ENCODE assay signal across 8 mouse cellular contexts in the genomic region with DNA sequence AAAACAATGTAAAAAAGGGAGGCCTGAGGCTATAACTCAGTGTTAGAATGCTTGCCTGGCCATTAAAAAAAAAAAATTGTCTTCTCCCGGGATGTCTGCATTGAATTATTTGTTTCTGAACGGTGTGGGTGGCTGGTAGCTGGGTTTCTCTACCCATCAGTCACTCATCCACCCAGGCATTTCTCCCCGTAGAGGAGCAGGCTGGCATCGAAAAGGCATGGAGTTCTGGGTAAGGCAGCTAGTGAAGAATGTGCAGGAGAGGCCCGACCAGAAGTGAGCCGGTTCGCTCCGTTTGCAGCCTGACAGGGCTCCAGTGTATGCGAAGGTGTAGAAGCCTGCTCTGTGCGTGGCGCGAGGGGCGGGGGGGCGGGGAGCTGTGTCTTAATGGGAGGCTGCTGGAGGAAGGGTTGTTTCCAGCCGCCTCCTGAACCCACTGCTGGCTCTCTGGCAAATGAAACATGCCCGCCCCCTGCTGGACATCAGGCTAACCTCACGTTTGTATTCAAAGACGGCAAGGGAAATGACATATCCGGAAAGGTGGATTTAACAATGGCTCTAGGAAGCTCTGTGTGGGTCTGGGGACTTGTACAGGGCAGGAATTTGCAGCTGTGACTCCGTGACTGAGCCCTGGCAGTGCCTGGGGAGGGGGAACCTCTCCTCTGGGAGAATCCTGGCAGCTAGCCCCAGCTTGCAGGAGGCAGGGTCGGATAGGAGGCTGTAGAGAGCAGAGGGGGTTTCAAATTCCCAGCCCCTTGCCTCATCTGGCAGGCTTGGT. TPM values are rescaled to one million over a fixed set of nuclear protein-coding genes. Genes with fewer than 3 reads are reported as not detected.
A peak's percentile ranks its signal among the peaks of the same experiment; 100 is the strongest.
DNase-seq lines count a peak whose midpoint lies in the region; ATAC-seq lines count a peak whose summit lies in the region.

No protein-coding gene starts in this region.

- H3K4me3 ChIP-seq in intestine, embryonic 15.5 days (replicated peaks), result no peak overlapping the region
- no peak overlapping the region for H3K4me3 ChIP-seq in midbrain, embryonic 11.5 days (ENCODE audit: low read depth, low read length)

- intact Hi-C loops in gastrocnemius, postnatal 36 days (cut with DNase I), result loop anchor here (1.0 kb wide), 1 partner anchor 88 kb away; no protein-coding TSS in a partner anchor
- intact Hi-C loops in left cerebral cortex, postnatal 25 days (cut with DNase I), result loop anchor here (1.0 kb wide), 1 partner anchor 88 kb away; no protein-coding TSS in a partner anchor

- peak overlapping the region; percentile 40; the same call in 1 of the 2 replicates for H3K27ac ChIP-seq in intestine, embryonic 15.5 days
- peak overlapping the region; percentile 15; the same call in 1 of the 2 replicates for H3K27ac ChIP-seq in midbrain, embryonic 11.5 days (ENCODE audit: low read depth, low read length)

- ATAC-seq in intestine, embryonic 15.5 days, result peak; percentile 85
- peak; percentile 74 for ATAC-seq in midbrain, embryonic 11.5 days (ENCODE audit: low FRiP score)

- H3K36me3 ChIP-seq in intestine, embryonic 15.5 days, result no peaks in the 10 kb centered on the region
- H3K36me3 ChIP-seq in midbrain, embryonic 11.5 days (ENCODE audit: control insufficient read depth, insufficient read depth, low read length), result no peaks in the 10 kb centered on the region

- H3K4me1 ChIP-seq in intestine, embryonic 15.5 days (replicated peaks), result peaks cover 10% of the 10 kb centered on the region
- peaks cover 9% of the 10 kb centered on the region; the same call in 1 of the 2 replicates for H3K4me1 ChIP-seq in midbrain, embryonic 11.5 days (ENCODE audit: control insufficient read depth, insufficient read depth, low read length)

- 8% methylated on average over 21 of the region's 21 CpGs for WGBS in intestine, embryonic 15.5 days
- WGBS in midbrain, embryonic 11.5 days, result 9% methylated on average over 21 of the region's 21 CpGs

- H3K4me2 ChIP-seq in intestine, embryonic 15.5 days (replicated peaks), result peak overlapping the region; percentile 55
- peak overlapping the region; percentile 26; the same call in 1 of the 2 replicates for H3K4me2 ChIP-seq in midbrain, embryonic 11.5 days

- peak; percentile 78 for DNase-seq in adipocyte (ENCODE audit: low spot score)
- DNase-seq in embryo, embryonic 10 days (ENCODE audit: low spot score), result peak; percentile 95
- DNase-seq in gastrocnemius, postnatal 36 days, result peak; percentile 83 to 84
- peak; percentile 94 for DNase-seq in left cerebral cortex, postnatal 25 days (ENCODE audit: low spot score in 2 of 2)
- DNase-seq in midbrain, embryonic 11.5 days (ENCODE audit: low spot score, missing footprints), result peak; percentile 98
- peak; percentile 98 for DNase-seq in right cerebral cortex, postnatal 4 days
- DNase-seq in yolk sac, embryonic 10.5 days (ENCODE audit: low spot score), result peak; percentile 78

- H3K27me3 ChIP-seq in intestine, embryonic 15.5 days (replicated peaks), result 0 out of 2 replicates have a peak, but pooled peaks cover 4% of the 10 kb centered on the region
- peaks cover 6% of the 10 kb centered on the region; the same call in 1 of the 2 replicates for H3K27me3 ChIP-seq in midbrain, embryonic 11.5 days (ENCODE audit: control insufficient read depth, insufficient read depth, low read length)

- peak overlapping the region; percentile 40; the same call in 1 of the 2 replicates for H3K9ac ChIP-seq in intestine, embryonic 15.5 days
- H3K9ac ChIP-seq in midbrain, embryonic 11.5 days (ENCODE audit: low read length), result peak overlapping the region; percentile 53; the same call in 1 of the 2 replicates

- no peaks in the 10 kb centered on the region for H3K9me3 ChIP-seq in intestine, embryonic 15.5 days
- H3K9me3 ChIP-seq in midbrain, embryonic 11.5 days (ENCODE audit: control insufficient read depth, low read length), result no peaks in the 10 kb centered on the region

RNA-seq across cellular contexts. Expression of a gene that starts 34.5 kb away (rescaled TPM):
- total RNA-seq in gastrocnemius, postnatal 36 days (2021), result 1 to 10 TPM; 4.4 to 7.9 TPM
- 37.9 and 42.4 TPM in 2 replicates for polyA plus RNA-seq in intestine, embryonic 15.5 days (2015; fragmentation: Nextera tagmentation; extraction: Ambion mirVana)
- total RNA-seq in left cerebral cortex, postnatal 25 days (2021), result 10 to 100 TPM; 29.6 to 36.5 TPM
- polyA plus RNA-seq in midbrain, embryonic 11.5 days (2014; fragmentation: Nextera tagmentation; extraction: Ambion mirVana), result 22.0 and 27.3 TPM in 2 replicates
